Mouse (Mus musculus) bone marrow, adult 2 months (tissue): Measurements from ENCODE around the gene Pibf1. TPM values are rescaled to one million over a fixed set of nuclear protein-coding genes. Genes with fewer than 3 reads are reported as not detected.

Experiments used
- H3K27ac ChIP-seq: fragments of 200-500 bp; 2 replicates; pipeline ENCODE4 v1.5.1; 2012; ENCODE audit warnings: low read depth, mild to moderate bottlenecking, control low read depth, inconsistent platforms, low read length; ENCODE audit not compliant: control insufficient read depth, poor library complexity, insufficient read depth
- H3K4me1 ChIP-seq: fragments of 200-500 bp; 2 replicates; pipeline ENCODE4 v1.6.1; 2011; ENCODE audit warnings: low read length; ENCODE audit not compliant: control insufficient read depth, insufficient read depth
- H3K4me3 ChIP-seq: fragments of 200-500 bp; replicated peaks from 2 replicates; pipeline ENCODE3; 2011; ENCODE audit warnings: mild to moderate bottlenecking, low read depth, low read length, control low read depth; ENCODE audit not compliant: control insufficient read depth
- CTCF ChIP-seq: fragments of 200-500 bp; IDR thresholded peaks from 2 replicates; pipeline ENCODE4 v1.5.1; 2011; ENCODE audit warnings: low read length, control low read depth; ENCODE audit not compliant: control insufficient read depth, insufficient read depth
- POLR2A ChIP-seq: fragments of 200-500 bp; IDR thresholded peaks from 2 replicates; pipeline ENCODE4 v1.6.1; 2011; ENCODE audit warnings: low read depth, mild to moderate bottlenecking, control low read depth, low read length, borderline replicate concordance; ENCODE audit not compliant: control insufficient read depth
- WGBS: fragments of 180-500 bp; shearing (Covaris S2); methylation state at CpG from one replicate; pipeline ENCODE4 v1.1.7; 2018; 5-methylcytosine and 5-hydroxymethylcytosine counted together
- polyA plus RNA-seq: library from polyadenylated mRNA; stranded (reverse); fragments of >200 nt; gene quantifications from 2 replicates; pipeline ENCODE4 v1.2.4, GENCODE M21; 2011; ENCODE audit warnings: low replicate concordance; ENCODE audit not compliant: missing spikeins, insufficient read depth, insufficient read length

Gene Pibf1
- polyA plus RNA-seq, 1 experiment: 5.9 TPM

GRCm38 (mm10) chr14:99104542-99105123 is 5.4 kb downstream of the Pibf1 start:
- Histone ChIP-seq H3K4me1 (no peaks in the 10 kb centered on the region; the same call in 1 of the 2 replicates), H3K4me3 (no peak overlapping the region), H3K27ac (no peak overlapping the region)
- 62% methylated on average over 6 of the region's 6 CpGs for WGBS
- TF ChIP-seq CTCF: no peak
- no peak for TF ChIP-seq POLR2A

GRCm38 (mm10) chr14:99106671-99107070 is 7.4 kb downstream of the Pibf1 start:
- H3K4me1 ChIP-seq: no peaks in the 10 kb centered on the region; the same call in 1 of the 2 replicates
- no peak for TF ChIP-seq CTCF
- TF ChIP-seq POLR2A: no peak
- WGBS: 79% methylated on average over 2 of the region's 2 CpGs
- no peak overlapping the region for H3K4me3 ChIP-seq
- no peak overlapping the region for H3K27ac ChIP-seq

GRCm38 (mm10) chr14:99107631-99108187 is 8.5 kb downstream of the Pibf1 start:
- 86% methylated on average over 2 of the region's 2 CpGs for WGBS

GRCm38 (mm10) chr14:99108762-99109161 is 9.5 kb downstream of the Pibf1 start:
- WGBS: 49% methylated on average over 6 of the region's 6 CpGs
- no peak overlapping the region for H3K27ac ChIP-seq
- no peaks in the 10 kb centered on the region; the same call in 1 of the 2 replicates for H3K4me1 ChIP-seq
- TF ChIP-seq POLR2A (no peak), CTCF (no peak)
- no peak overlapping the region for H3K4me3 ChIP-seq

More at GRCm38 (mm10) chr14:99107631-99108187, 8.5 kb downstream of the Pibf1 start:
- Histone ChIP-seq H3K4me3 (no peak overlapping the region), H3K27ac (no peak overlapping the region), H3K4me1 (no peaks in the 10 kb centered on the region; the same call in 1 of the 2 replicates)
- TF ChIP-seq POLR2A (no peak), CTCF (no peak)

GRCm38 (mm10) chr14:99117576-99117975 is 18.4 kb downstream of the Pibf1 start:
- Histone ChIP-seq H3K27ac (no peak overlapping the region), H3K4me3 (no peak overlapping the region), H3K4me1 (no peaks in the 10 kb centered on the region; the same call in 1 of the 2 replicates)
- TF ChIP-seq CTCF (no peak), POLR2A (no peak)
- 69% methylated on average over 4 of the region's 4 CpGs for WGBS

- WGBS: 86% methylated on average over 11 of the region's 11 CpGs
- Histone ChIP-seq H3K4me1 (no peaks in the 10 kb centered on the region; the same call in 1 of the 2 replicates), H3K27ac (no peak overlapping the region), H3K4me3 (no peak overlapping the region)
- no peak for TF ChIP-seq POLR2A
- TF ChIP-seq CTCF: no peak
These were observed 22.5 kb downstream of the Pibf1 start for GRCm38 (mm10) chr14:99121584-99122339.

GRCm38 (mm10) chr14:99124076-99124475 is 24.9 kb downstream of the Pibf1 start:
- no peak overlapping the region for H3K4me3 ChIP-seq
- 89% methylated on average over 4 of the region's 4 CpGs for WGBS
- no peak overlapping the region for H3K27ac ChIP-seq
- TF ChIP-seq POLR2A (no peak), CTCF (no peak)
- no peaks in the 10 kb centered on the region; the same call in 1 of the 2 replicates for H3K4me1 ChIP-seq

GRCm38 (mm10) chr14:99126713-99127112 is 27.5 kb downstream of the Pibf1 start:
- Histone ChIP-seq H3K4me1 (no peaks in the 10 kb centered on the region; the same call in 1 of the 2 replicates), H3K27ac (no peak overlapping the region), H3K4me3 (no peak overlapping the region)
- WGBS: 56% methylated on average over 4 of the region's 4 CpGs
- TF ChIP-seq CTCF (no peak), POLR2A (no peak)

- Histone ChIP-seq H3K27ac (no peak overlapping the region), H3K4me3 (no peak overlapping the region), H3K4me1 (no peaks in the 10 kb centered on the region)
- 39% methylated on average over 1 of the region's 1 CpGs for WGBS
- TF ChIP-seq POLR2A: no peak
- TF ChIP-seq CTCF: no peak
These were observed 28.3 kb downstream of the Pibf1 start for GRCm38 (mm10) chr14:99127509-99127908.
